Mouse (Mus musculus): ENCODE results near the gene Ttc41. TPM values are rescaled to one million over a fixed set of nuclear protein-coding genes. Genes with fewer than 3 reads are reported as not detected.
A peak's percentile ranks its signal among the peaks of the same experiment; 100 is the strongest.
"Not testable (repeated sequence)": the region's sequence is repeated elsewhere in the genome, so short reads cannot be mapped to it uniquely, and the experiment has no call there.

Ttc41 gene
- polyA plus RNA-seq (2012; rRNA removed): 2.0 and 2.1 TPM in 2 replicates

DNA sequence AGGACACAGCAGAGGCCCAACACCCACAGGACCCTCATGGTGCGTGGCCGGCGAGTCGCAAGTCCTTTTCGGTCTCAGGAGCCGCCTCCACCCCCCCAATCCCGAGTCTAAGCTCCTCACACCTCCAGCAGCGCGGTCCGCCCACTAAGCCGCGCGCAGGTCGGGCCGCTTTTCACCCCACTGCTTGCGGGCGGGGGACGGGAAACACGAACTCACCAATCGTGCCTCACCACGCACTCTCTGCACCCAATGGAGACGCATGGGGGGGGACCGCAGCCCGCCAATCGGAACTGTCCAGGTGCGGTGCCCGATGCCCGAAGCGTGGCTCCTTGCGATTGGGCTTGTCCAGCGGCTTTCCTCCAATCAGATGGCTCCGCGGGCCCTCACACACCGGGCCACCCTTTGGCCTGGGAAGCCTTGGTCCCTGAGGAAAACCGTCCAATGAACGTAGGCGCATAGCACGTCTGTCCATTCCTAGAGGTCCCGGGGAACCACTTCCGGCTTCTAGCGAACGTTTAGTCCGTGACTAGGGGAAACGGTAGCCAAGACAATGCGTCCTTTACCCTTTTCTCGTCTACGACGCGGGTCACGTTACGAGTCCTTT is at the start of gene Ttc41, which contains the start of gene Hsp90b1:
TSS of gene Ttc41 (plus strand) at position 494 of the 604 bp plus-strand sequence.
TSS of gene Hsp90b1 (minus strand) at position 192 of the 604 bp plus-strand sequence.
- peak; percentile 98 for DNase-seq (ENCODE audit: low read depth)

GRCm38 (mm10) chr10:86670550-86670949 is 35.1 kb upstream of the Ttc41 start:
- not testable (repeated sequence) for DNase-seq (ENCODE audit: low read depth)

DNA sequence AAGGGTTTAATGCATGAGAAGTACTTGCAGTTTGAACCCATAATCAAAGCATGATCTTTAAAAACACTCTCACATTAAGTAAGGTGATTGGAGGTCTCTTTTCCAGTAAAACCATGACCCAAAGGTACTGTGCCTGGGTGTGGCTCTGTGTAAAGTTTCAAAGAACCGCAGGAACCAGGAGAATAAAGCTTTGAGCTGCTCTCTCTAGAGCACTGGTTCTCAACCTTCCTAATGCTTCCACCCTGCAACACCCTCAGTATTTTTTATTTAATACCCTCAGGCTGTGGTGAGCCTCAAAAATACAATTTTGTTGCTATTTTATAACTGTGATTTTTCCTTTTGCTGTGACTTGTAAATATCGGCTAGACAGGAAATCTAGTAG is 20.8 kb upstream of the Ttc41 start:
- not testable (repeated sequence) for DNase-seq (ENCODE audit: low read depth)

- not testable (repeated sequence) for DNase-seq (ENCODE audit: low read depth)
Observed at GRCm38 (mm10) chr10:86685179-86686016, 20.2 kb upstream of the Ttc41 start.

- DNase-seq (ENCODE audit: low read depth): not testable (repeated sequence)
Observed at GRCm38 (mm10) chr10:86686017-86686360, 19.6 kb upstream of the Ttc41 start.

- no peak for DNase-seq (ENCODE audit: low read depth)
Observed at GRCm38 (mm10) chr10:86700251-86700650, 5.4 kb upstream of the Ttc41 start.

DNA sequence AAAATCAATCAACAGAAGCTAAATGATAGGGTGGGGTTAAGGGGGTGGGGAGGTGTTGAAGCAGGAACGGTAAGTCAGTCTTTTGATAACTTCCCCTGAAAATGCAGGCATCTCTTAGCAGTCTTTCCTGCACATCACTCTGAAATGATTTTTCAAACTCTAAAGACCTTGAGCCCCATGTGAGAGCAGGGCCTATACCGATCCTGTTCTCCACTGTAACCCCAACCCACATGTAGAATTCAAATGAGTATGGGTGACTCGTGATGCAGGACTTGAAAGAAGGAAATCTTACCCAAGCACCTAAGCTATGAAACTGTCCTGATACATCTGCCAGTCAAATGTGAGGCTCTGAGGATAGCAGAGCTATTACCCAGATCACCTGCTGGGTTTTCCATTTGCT is 4.6 kb upstream of the Ttc41 start:
- DNase-seq (ENCODE audit: low read depth): no peak

GRCm38 (mm10) chr10:86702312-86702920 is 3.2 kb upstream of the Ttc41 start:
- no peak for DNase-seq (ENCODE audit: low read depth)

- DNase-seq (ENCODE audit: low read depth): no peak
Observed at GRCm38 (mm10) chr10:86703375-86703774, 2.2 kb upstream of the Ttc41 start.

- DNase-seq (ENCODE audit: low read depth): no peak
Observed at GRCm38 (mm10) chr10:86704141-86704540, 1.5 kb upstream of the Ttc41 start.

DNA sequence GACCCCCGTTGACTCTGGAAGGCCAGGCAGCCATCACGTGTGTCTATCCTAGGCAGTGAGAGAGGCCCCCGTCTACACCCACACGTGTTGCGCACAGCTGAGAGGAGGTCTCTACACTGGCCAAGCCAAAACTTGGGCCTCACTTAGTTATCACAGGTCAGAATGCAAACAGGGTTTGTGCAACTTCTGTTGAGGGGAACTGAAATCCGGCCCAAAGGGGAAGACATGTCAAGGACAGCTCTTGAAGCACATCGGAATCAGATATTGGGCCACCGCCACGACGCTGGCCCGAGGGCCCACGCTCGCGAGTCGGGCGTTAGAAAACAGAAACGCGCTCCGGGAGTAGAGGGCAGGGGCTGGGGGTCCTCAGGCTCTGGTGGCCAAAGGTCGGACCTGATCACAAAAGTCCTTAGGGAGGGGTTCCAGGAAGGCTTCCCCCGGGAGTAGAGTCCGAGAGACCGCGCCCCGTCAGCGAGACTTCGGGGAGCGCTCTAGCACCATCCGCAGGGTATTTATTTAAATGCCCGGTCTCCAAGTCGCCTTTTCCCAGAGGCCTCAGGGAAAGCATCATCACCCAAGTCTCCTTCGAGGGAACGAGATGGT is 921 bp upstream of the Ttc41 start:
- DNase-seq (ENCODE audit: low read depth): no peak

- DNase-seq (ENCODE audit: low read depth): peak; percentile 96
Observed at GRCm38 (mm10) chr10:86705922-86706752, 526 bp downstream of the Ttc41 start.

DNA sequence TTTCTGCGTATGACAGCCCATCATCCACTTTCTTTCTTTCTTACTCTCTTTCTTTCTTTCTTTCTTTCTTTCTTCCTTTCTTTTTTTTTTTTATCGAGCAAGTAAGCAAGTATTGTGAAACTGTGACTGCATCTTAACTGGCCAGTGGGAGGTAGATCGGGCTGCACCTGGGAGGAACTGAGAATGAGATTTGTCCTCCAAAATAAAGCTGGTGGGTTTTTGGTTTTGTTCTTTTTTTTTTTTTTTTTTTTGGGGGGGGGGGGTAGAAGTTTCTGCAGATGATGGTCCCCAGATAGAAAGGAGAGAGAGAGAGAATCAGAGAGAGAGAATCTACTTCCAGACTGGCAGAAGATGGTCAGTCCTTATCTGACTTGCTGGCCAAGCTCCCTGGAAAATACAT is 1.5 kb downstream of the Ttc41 start:
- DNase-seq (ENCODE audit: low read depth): no peak

DNA sequence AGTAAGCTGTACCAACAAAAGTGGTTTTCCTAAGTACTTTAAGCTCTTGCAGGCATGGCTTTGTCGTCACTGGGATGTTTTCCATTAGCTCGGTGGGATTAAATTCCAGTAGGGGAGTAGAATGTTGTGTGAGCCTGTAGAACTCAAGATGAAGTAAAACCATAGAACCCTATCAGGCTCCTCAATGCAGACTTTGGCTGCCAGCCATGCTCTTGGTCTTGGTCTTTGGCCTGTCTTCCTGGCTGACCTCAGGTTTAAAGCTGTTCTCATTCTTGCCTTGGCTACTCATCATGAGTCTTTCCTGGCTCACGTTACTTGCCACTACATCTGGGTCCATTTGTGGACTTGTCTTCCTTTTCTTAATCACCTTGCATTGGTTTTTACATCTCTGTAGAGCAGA is 6.5 kb downstream of the Ttc41 start:
- DNase-seq (ENCODE audit: low read depth): no peak

- no peak for DNase-seq (ENCODE audit: low read depth)
Observed at GRCm38 (mm10) chr10:86727548-86727980, 22.0 kb downstream of the Ttc41 start.

- no peak for DNase-seq (ENCODE audit: low read depth)
Observed at GRCm38 (mm10) chr10:86728176-86728575, 22.6 kb downstream of the Ttc41 start.

- DNase-seq (ENCODE audit: low read depth): no peak
Observed at GRCm38 (mm10) chr10:86730823-86731499, 25.4 kb downstream of the Ttc41 start.

DNA sequence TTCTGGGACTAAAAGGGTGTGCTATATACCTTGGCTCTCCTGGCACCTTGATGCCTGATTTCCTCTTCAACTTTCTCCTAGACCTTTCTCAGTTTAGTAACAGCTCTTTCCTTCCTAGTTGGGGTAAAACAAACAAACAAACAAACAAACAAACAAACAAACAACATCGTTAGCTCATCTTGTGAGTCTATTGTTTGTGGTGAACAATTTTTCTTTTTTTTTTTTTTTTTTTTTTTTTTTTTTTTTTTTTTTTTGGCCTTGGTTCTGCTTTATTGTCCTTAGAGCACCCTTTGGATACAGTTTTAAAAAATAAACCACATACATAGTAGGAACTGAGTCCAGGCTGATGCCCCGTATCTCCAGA is 25.9 kb downstream of the Ttc41 start:
- DNase-seq (ENCODE audit: low read depth): no peak

GRCm38 (mm10) chr10:86735036-86735435 is 29.4 kb downstream of the Ttc41 start:
- no peak for DNase-seq (ENCODE audit: low read depth)

GRCm38 (mm10) chr10:86742918-86743317 is 37.3 kb downstream of the Ttc41 start:
- no peak for DNase-seq (ENCODE audit: low read depth)

DNA sequence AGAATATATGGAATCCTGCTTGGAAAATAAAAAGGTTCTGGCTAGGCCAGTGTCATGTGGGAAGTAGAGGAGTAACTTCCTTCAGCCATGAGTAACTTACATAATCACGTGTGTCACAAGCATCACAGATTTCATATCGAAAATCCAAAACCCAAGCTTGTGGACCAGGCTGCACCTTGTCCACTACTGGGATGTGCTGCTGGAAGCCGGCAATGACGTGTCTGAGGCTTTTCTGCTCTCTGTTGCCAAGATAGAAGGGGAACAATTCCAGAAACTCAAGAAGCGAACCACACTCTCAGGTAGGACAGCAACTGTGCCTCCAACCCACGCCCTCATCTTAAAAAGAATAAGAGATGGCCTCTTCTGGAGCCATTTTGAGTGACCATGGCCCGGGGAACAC is 38.7 kb downstream of the Ttc41 start:
- DNase-seq (ENCODE audit: low read depth): no peak

All from gonadal fat pad, adult 2 months (tissue).